Mouse (Mus musculus) G1E (cell line): Measurements from ENCODE around the gene Atf7ip2.

ENCODE experiments used
- CTCF ChIP-seq: IDR thresholded peaks from 2 replicates; pipeline ENCODE4 v1.5.1; 2012; ENCODE audit warnings: low read depth, low read length, inconsistent platforms, mixed read lengths
- GATA2 ChIP-seq: IDR thresholded peaks from 2 replicates; pipeline ENCODE4 v1.6.1; 2012; ENCODE audit warnings: low read depth, low read length, inconsistent platforms, borderline replicate concordance
- TAL1 ChIP-seq: conservative IDR thresholded peaks from 2 replicates; pipeline ENCODE4 v1.6.1; 2012; ENCODE audit warnings: low read depth, low read length, inconsistent platforms, mixed read lengths

DNA sequence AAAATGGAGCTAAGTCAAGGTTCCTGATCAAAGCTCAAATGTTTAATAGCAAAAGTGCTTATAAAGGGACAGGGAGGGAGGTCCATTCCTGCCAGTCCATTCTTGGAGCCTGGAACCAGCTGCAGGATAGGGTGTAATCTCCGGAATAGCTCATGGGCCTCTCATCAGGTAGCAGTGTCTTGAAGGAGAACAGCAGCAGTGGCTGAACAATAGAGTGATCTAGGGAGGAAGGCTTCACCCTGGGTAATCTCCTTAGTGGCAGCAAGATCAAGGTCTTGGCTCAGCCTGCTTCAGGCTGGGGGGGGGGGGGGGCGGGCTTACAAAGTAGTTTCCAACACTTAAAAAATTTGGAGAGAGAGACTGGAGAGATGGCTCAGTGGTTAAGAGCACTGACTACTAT is 34.8 kb downstream of the Atf7ip2 start:
- no peak for TF ChIP-seq CTCF
- TF ChIP-seq GATA2: no peak
- TF ChIP-seq TAL1: no peak
